Mouse (Mus musculus) limb, embryonic 13.5 days (tissue): ENCODE results near the gene 4921504E06Rik. TPM values are rescaled to one million over a fixed set of nuclear protein-coding genes. Genes with fewer than 3 reads are reported as not detected.

Experiments
- ATAC-seq: fragments of 200-750 bp; cut with Nextera tagmentation; 2 replicates; pipeline ENCODE4 v1.8.0; 2017; ENCODE audit warnings: low read depth, moderate number of reproducible peaks, moderate TSS enrichment; ENCODE audit not compliant: low FRiP score
- H3K27ac ChIP-seq: fragments of 300-500 bp; sonication (generic); 2 replicates; pipeline ENCODE4 v1.5.1; 2015; ENCODE audit warnings: inconsistent platforms, mild to moderate bottlenecking, moderate library complexity
- H3K27me3 ChIP-seq: fragments of 300-500 bp; sonication (generic); 2 replicates; pipeline ENCODE4 v1.6.1; 2015; ENCODE audit warnings: mild to moderate bottlenecking, inconsistent platforms
- H3K36me3 ChIP-seq: fragments of 300-500 bp; sonication (generic); 2 replicates; pipeline ENCODE4 v1.6.1; 2015; ENCODE audit warnings: inconsistent platforms, mild to moderate bottlenecking, moderate library complexity
- H3K4me1 ChIP-seq: fragments of 300-500 bp; sonication (generic); 2 replicates; pipeline ENCODE4 v1.6.1; 2015; ENCODE audit warnings: inconsistent platforms
- H3K4me2 ChIP-seq: fragments of 300-500 bp; sonication (generic); replicated peaks from 2 replicates; pipeline ENCODE4 v1.6.1; 2015; ENCODE audit warnings: inconsistent platforms, mild to moderate bottlenecking, moderate library complexity
- H3K4me3 ChIP-seq: fragments of 300-500 bp; sonication (generic); 2 replicates; pipeline ENCODE4 v1.5.1; 2015; ENCODE audit warnings: moderate library complexity, mild to moderate bottlenecking, inconsistent platforms
- H3K9ac ChIP-seq: fragments of 300-500 bp; sonication (generic); 2 replicates; pipeline ENCODE4 v1.6.1; 2015; ENCODE audit warnings: mild to moderate bottlenecking, inconsistent platforms
- H3K9me3 ChIP-seq: fragments of 300-500 bp; sonication (generic); 2 replicates; pipeline ENCODE4 v1.6.1; 2016; ENCODE audit warnings: inconsistent platforms
- WGBS: fragments of 180-500 bp; shearing (Covaris S2); methylation state at CpG from one replicate; pipeline ENCODE4 v1.1.7; 2015; 5-methylcytosine and 5-hydroxymethylcytosine counted together
- polyA plus RNA-seq: library from polyadenylated mRNA; unstranded; fragments of >200 nt; fragmentation: Nextera tagmentation; extraction: Ambion mirVana; gene quantifications from 2 replicates; pipeline ENCODE4 v1.2.1, GENCODE M21; 2015

Gene 4921504E06Rik
- polyA plus RNA-seq, 1 experiment from 2014 or later, result not detected

DNA sequence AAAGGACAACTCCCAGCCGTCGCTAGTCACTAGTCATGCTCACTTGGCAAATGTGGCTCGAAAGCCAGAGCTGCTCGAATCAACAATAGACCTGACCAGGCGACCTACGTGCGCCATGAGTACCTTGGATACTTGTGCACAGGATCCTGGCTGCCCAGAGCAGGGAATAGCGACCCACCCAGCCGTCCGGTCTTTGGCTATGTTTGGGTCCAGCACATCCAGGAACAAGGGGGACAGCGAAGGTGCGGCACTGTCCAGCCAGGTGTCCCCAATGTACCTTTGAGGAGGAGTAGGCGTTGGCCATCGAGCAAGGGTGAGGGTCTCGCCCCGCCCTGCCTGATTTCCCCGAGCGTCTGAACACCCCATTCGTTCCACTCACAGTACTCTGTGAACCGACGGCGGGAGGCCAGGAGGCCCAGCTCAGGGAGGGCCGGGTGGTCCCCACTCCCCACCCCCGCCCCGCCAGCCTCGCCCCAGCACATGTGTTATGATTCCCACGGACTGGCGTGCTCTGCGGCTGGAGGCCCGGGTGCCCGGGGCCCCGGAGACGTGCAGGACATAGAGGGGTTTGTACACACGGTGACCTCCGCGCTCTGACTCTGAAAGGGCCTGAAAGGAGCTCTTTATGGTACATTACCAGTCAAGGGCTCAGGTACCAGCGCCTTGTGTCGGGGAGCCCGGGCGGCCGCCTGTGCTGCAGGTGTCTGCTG, 121.9 kb downstream of the 4921504E06Rik start:
- no peak; the same call in 1 of the 2 replicates for ATAC-seq
- Histone ChIP-seq H3K9me3 (no peaks in the 10 kb centered on the region), H3K9ac (no peak overlapping the region), H3K36me3 (no peaks in the 10 kb centered on the region), H3K27me3 (peaks cover 93% of the 10 kb centered on the region), H3K27ac (no peak overlapping the region), H3K4me3 (no peak overlapping the region), H3K4me1 (peaks cover 17% of the 10 kb centered on the region), H3K4me2 (peak overlapping the region; percentile 32)
- 3% methylated on average over 41 of the region's 41 CpGs for WGBS

DNA sequence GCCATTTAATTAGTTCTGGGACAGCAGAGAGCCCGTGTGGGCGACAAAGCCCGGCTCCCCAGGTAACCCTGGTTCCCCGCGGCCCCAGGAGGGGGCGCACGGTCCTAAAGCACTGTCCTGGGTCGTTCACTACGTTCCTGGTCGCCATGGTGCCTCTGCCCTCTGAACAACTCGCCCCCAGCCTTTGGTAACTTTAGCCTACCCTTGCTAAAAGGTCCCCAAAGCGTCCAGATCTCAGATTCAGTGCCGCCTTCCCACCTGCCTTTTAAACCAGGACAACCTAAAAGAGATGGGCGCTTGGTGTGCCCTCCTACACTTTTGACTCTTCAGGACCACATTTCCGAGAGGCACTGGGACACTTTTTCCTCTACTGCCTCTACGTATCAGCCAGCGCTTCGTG, 122.5 kb downstream of the 4921504E06Rik start:
- 2% methylated on average over 18 of the region's 18 CpGs for WGBS
- H3K27ac ChIP-seq, result no peak overlapping the region
- H3K9me3 ChIP-seq, result no peaks in the 10 kb centered on the region
- no peaks in the 10 kb centered on the region for H3K36me3 ChIP-seq
- ATAC-seq, result no peak; the same call in 1 of the 2 replicates
- H3K27me3 ChIP-seq, result peaks cover 95% of the 10 kb centered on the region
- peak overlapping the region; percentile 37 for H3K4me2 ChIP-seq
- no peak overlapping the region for H3K9ac ChIP-seq
- H3K4me1 ChIP-seq, result peaks cover 17% of the 10 kb centered on the region
- no peak overlapping the region for H3K4me3 ChIP-seq

DNA sequence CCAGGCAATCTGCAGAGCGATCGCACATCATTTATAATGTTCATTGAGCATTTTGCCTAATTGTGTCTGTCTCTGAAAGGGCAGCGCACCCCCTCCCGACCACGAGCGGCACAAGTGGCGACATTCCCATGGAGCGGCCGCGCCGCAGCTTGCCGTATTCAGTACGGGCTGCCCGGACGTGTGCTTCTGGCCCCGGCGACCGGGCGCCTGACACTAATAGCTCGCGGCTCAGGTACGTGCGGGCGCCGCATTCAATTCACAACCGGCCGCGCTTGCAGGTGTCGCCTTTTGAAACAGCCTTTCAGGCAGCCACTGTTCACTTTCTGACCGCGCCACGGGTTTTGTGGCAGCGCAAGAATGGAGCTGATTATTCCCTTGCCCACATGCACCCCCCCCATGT, 123.0 kb downstream of the 4921504E06Rik start:
- H3K27me3 ChIP-seq, result peaks cover 92% of the 10 kb centered on the region
- H3K36me3 ChIP-seq, result no peaks in the 10 kb centered on the region
- H3K9ac ChIP-seq, result no peak overlapping the region
- no peak overlapping the region for H3K4me3 ChIP-seq
- H3K4me2 ChIP-seq, result peak overlapping the region; percentile 37
- H3K4me1 ChIP-seq, result peaks cover 17% of the 10 kb centered on the region
- H3K27ac ChIP-seq, result no peak overlapping the region
- WGBS, result under 1% methylated on average over 33 of the region's 33 CpGs
- no peaks in the 10 kb centered on the region for H3K9me3 ChIP-seq
- ATAC-seq, result no peak

DNA sequence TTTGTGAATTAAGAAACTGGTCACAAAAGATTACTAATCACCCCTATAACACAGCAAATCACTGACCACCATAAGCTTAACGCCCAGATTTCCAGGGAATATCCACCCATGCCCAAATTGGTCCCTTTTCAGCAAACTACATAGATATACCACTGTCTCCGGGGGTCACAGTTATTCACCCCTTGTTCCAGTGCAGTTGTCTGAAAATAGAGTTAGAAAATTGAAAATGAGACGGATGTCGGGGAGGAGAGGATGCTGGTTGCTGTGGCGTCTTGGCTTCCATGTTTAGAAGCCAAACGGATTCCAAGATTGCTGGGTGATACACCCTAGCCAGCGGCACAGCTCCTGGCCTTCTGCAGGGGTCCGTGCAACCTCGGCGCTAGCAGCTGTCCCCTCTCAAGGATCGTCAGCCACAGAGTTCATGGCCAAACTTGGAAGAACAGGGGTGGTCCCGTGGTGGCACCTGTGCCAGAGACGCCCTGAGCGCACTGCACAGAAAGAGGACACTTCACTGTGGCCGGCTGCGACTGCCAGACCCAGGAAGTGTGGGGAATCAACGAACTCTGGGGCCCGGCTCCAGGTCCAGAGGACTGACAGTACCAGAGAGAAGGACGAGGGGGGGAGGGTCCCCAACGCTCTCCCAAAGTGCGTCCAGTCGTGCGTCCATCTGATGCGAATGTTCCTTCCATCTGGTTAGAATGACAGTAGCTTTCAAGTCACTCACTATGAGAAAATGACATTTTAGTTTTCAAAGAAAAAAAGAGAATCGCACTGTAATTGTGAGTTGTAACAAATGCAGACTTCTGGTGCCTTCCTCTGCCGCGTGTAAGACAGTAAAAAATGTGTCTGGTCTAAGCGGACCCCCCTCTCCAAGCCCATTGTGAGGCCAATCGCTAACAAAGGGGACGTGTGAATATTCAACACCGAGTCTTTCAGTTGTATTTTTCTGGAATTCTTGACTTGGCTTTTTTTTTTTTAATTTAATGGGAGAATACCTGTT, 123.7 kb downstream of the 4921504E06Rik start:
- H3K27ac ChIP-seq, result no peak overlapping the region
- WGBS, result 3% methylated on average over 31 of the region's 31 CpGs
- H3K4me3 ChIP-seq, result no peak overlapping the region
- peaks cover 89% of the 10 kb centered on the region for H3K27me3 ChIP-seq
- H3K9me3 ChIP-seq, result no peaks in the 10 kb centered on the region
- peaks cover 17% of the 10 kb centered on the region for H3K4me1 ChIP-seq
- H3K36me3 ChIP-seq, result no peaks in the 10 kb centered on the region
- H3K4me2 ChIP-seq, result no peak overlapping the region
- ATAC-seq, result no peak
- no peak overlapping the region for H3K9ac ChIP-seq

DNA sequence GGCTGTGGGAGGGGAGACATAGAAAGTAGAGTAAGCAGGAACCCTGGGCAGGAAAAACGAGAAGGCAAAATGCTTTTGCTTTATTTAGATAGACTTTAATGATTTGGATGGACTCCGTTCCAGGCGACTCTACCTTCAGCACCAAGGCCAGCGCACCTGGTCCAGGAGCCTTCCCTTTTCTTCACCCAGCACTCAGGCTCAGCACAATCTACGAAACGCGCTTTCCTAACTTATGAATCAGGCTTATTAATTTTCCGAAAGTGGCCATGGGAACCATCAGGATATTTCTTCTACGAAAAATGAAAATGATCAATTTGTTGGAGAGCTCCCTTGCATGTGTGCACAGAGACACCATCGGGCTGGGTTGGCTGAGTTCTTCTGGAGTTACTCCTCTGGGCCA, 124.7 kb downstream of the 4921504E06Rik start:
- Histone ChIP-seq H3K27me3 (peaks cover 86% of the 10 kb centered on the region), H3K4me3 (no peak overlapping the region), H3K4me2 (no peak overlapping the region), H3K9ac (no peak overlapping the region), H3K36me3 (no peaks in the 10 kb centered on the region), H3K9me3 (no peaks in the 10 kb centered on the region), H3K4me1 (peaks cover 17% of the 10 kb centered on the region), H3K27ac (no peak overlapping the region)
- WGBS, result 4% methylated on average over 10 of the region's 10 CpGs
- ATAC-seq, result no peak

DNA sequence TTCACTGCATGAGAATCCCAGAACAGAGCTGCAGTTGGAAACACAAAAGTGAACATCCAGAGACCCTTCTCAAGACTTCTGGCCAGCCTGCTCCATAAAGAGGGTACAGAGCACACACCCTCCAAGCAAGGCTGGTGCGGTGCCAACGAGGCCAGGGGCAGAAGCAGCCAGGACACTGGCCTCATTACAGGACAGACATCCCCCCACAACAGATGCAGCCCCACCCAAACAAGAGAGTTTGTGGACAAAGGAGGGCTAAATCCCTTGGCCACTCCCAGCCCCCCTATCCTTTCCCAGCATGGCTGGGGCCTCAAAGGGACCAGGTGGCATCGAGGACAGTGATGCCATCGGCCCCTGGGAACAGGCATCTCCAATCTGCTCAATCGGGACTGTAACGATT, 130.6 kb downstream of the 4921504E06Rik start:
- H3K27me3 ChIP-seq, result peaks cover 58% of the 10 kb centered on the region
- no peak overlapping the region for H3K27ac ChIP-seq
- H3K9me3 ChIP-seq, result no peaks in the 10 kb centered on the region
- 78% methylated on average over 6 of the region's 6 CpGs for WGBS
- no peak overlapping the region for H3K9ac ChIP-seq
- H3K4me2 ChIP-seq, result no peak overlapping the region
- no peak for ATAC-seq
- no peaks in the 10 kb centered on the region for H3K4me1 ChIP-seq
- H3K36me3 ChIP-seq, result no peaks in the 10 kb centered on the region
- H3K4me3 ChIP-seq, result no peak overlapping the region

DNA sequence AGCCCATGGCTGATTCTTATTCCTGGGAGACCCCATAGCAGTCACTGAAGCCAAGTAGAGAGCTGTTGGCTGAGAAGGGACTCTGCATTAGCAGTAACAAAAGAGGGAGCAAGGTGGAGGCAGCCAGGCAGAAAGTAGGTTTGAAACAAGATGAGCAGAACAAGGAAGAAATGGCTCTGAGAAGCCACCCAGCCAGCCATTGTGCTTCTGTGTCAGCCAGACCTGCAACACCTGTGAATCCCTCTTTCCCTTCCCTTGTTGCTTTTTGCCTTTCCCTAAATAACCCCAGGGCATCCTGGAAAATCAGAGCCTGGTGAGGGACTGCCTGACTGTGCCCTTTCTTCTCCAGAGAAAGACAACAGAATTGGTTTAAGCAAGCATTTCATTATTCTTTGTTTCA, 131.5 kb downstream of the 4921504E06Rik start:
- no peak overlapping the region for H3K9ac ChIP-seq
- no peak overlapping the region for H3K4me2 ChIP-seq
- no peaks in the 10 kb centered on the region for H3K9me3 ChIP-seq
- H3K27ac ChIP-seq, result no peak overlapping the region
- H3K36me3 ChIP-seq, result no peaks in the 10 kb centered on the region
- H3K4me3 ChIP-seq, result no peak overlapping the region
- ATAC-seq, result no peak
- H3K27me3 ChIP-seq, result peaks cover 57% of the 10 kb centered on the region
- no peaks in the 10 kb centered on the region for H3K4me1 ChIP-seq

DNA sequence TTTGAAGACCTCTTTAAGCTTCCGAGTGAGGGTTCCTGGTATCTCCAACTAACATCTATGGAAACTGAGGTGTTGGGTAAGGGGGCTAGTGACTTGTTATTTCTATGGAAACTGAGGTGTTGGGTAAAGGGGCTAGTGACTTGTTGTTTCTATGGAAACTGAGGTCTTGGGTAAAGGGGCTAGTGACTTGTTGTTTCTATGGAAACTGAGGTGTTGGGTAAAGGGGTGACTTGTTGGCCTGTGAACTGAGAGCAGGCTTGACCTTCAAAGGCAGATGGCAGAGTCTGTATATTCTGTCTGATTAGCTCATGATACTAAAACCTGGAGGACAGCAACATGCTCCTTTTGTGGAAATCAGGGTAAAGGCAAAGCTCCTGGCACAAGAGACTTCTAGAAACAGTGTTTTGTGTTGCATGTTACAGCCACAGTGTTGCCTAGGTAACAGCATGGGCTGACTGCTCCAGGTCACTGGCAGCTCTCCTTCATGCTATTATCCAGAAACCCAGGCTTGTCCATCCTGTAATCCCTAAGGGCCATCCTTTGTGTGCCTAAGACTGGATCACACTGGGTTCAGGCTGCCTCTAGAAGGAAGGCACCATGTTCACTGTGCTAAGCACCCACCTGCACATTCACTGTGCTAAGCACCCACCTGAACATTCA, 133.9 kb downstream of the 4921504E06Rik start:
- Histone ChIP-seq H3K4me1 (peaks cover under 1% of the 10 kb centered on the region), H3K36me3 (no peaks in the 10 kb centered on the region), H3K9ac (no peak overlapping the region), H3K27me3 (peaks cover 59% of the 10 kb centered on the region), H3K4me2 (no peak overlapping the region), H3K9me3 (no peaks in the 10 kb centered on the region), H3K27ac (no peak overlapping the region), H3K4me3 (no peak overlapping the region)
- 71% methylated on average over 1 of the region's 1 CpGs for WGBS
- no peak for ATAC-seq

DNA sequence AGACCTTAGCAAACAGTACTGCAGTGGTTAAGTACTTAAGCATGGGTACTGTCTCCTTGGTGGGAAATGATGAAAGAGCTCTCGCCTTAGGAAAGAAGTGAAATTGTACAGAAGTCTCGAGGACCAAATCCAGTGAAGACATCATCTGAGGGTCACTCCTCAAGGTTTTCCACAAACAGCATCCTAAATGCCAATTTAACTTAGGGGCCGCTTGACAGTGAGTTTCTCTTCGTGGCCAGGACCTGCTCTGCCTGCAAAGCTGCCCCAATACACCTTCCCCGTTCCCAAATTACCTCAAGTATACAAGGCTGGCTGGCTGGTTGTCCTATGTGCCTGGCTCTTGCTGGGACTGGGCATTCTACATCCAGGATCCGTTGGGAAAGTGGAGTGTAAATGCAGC, 137.6 kb downstream of the 4921504E06Rik start:
- no peak for ATAC-seq
- H3K4me3 ChIP-seq, result no peak overlapping the region
- no peak overlapping the region for H3K4me2 ChIP-seq
- H3K9me3 ChIP-seq, result no peaks in the 10 kb centered on the region
- H3K27me3 ChIP-seq, result peaks cover 37% of the 10 kb centered on the region
- WGBS, result 71% methylated on average over 6 of the region's 6 CpGs
- no peak overlapping the region for H3K9ac ChIP-seq
- peaks cover 4% of the 10 kb centered on the region for H3K4me1 ChIP-seq
- H3K36me3 ChIP-seq, result no peaks in the 10 kb centered on the region
- H3K27ac ChIP-seq, result no peak overlapping the region

DNA sequence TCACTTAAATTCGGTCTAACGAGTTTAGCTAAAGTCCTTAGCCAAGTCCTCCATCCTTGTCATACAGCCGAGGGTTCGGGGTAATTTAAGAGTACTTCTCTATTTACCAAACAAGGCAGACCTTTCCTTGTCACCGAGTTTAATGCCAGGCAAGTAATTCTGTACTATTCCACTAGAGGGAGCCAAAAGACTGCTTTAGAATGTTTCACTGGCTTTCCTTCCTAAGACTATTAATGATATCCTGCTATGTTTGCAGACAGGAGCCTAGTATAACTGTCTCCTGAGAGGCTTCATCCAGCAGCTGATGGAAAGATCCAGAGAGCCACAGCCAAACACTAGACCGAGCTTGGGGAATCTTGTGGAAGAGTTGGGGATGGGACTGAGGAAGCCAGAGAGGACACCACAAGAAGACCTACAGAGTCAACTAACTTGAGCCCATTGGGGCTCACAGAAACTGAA, 138.6 kb downstream of the 4921504E06Rik start:
- Histone ChIP-seq H3K4me2 (peak overlapping the region; percentile 59), H3K4me3 (peak overlapping the region; percentile 31), H3K9ac (no peak overlapping the region), H3K4me1 (peaks cover 4% of the 10 kb centered on the region), H3K27ac (no peak overlapping the region), H3K9me3 (no peaks in the 10 kb centered on the region), H3K36me3 (no peaks in the 10 kb centered on the region), H3K27me3 (peaks cover 34% of the 10 kb centered on the region)
- peak; percentile 64 for ATAC-seq
- WGBS, result 2% methylated on average over 6 of the region's 6 CpGs

DNA sequence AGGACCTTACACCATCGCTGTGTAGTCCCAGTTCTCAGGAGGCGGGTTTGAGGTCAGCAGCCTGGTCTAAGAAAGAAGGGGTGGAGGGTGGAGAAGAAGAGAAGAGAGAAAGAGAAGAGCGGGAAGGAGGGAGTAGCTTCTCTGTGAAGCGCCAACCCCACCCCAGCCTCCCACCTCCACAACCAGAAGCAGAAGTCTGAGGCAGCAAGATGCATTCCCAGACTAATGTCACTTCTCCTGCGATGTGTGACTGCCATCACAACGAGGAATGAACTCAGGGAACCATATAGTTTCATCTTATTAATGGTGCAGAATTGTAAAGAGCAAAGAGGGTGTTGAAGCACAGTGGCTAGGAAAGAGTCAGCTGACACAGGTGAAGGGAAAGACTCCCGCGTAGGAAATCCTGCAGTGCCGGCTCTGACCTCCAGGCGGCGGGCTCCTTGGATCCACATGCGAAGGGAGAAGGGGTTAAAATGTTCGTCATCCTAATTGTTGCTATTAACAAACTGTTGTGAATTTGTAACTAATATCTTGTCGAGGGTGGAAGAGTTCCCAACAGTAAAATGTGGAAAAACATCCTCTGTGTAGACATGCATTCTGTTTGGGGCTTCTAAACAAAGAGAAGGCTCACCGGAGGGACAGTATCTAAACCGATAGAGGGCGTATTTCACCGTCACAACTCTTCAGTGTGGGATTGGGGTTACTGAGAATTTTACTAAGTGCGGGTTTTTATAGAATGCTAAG, 139.3 kb downstream of the 4921504E06Rik start:
- peaks cover 32% of the 10 kb centered on the region for H3K27me3 ChIP-seq
- no peaks in the 10 kb centered on the region for H3K36me3 ChIP-seq
- peak overlapping the region; percentile 59 for H3K4me2 ChIP-seq
- peak; percentile 57; the same call in 1 of the 2 replicates for ATAC-seq
- no peak overlapping the region for H3K9ac ChIP-seq
- no peaks in the 10 kb centered on the region for H3K9me3 ChIP-seq
- H3K4me1 ChIP-seq, result peaks cover 4% of the 10 kb centered on the region
- no peak overlapping the region for H3K27ac ChIP-seq
- peak overlapping the region; percentile 31 for H3K4me3 ChIP-seq
- 18% methylated on average over 19 of the region's 19 CpGs for WGBS
